Mouse (Mus musculus) ovary, adult 18-20 months (tissue): ENCODE results near the gene Cemip.
A peak's percentile ranks its signal among the peaks of the same experiment; 100 is the strongest.

Experiments
- DNase-seq: peaks from one replicate; pipeline ENCODE4 v3.0.0; 2022; ENCODE audit warnings: low spot score, mixed read lengths

Gene Cemip

GRCm38 (mm10) chr7:84090793-84091192 lies 4.5 kb upstream of the Cemip start:
- DNase-seq = no peak

- DNase-seq = no peak
Measured at GRCm38 (mm10) chr7:84089777-84090176, 3.5 kb upstream of the Cemip start.

- no peak for DNase-seq
Measured at GRCm38 (mm10) chr7:84088971-84089370, 2.7 kb upstream of the Cemip start.

DNA sequence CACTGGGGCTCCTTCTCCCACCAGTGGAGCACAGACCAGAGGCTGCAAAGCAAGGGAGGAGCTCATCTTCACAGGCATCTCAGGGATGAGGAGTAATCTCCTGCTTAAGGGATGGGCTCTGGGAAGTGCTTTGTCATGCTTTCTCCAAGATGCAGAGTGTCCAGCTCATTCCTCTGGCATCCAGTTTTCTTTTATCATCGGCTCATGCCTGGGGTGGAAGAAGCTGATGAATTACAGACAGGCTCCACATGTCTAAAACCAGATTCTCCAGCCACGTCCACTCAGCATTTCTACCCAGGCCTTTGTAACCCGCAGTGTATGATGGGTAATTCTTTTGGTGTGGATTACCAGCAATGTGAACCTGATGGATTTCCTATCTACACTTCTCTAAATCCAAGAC lies 1.9 kb upstream of the Cemip start:
- DNase-seq = no peak

DNA sequence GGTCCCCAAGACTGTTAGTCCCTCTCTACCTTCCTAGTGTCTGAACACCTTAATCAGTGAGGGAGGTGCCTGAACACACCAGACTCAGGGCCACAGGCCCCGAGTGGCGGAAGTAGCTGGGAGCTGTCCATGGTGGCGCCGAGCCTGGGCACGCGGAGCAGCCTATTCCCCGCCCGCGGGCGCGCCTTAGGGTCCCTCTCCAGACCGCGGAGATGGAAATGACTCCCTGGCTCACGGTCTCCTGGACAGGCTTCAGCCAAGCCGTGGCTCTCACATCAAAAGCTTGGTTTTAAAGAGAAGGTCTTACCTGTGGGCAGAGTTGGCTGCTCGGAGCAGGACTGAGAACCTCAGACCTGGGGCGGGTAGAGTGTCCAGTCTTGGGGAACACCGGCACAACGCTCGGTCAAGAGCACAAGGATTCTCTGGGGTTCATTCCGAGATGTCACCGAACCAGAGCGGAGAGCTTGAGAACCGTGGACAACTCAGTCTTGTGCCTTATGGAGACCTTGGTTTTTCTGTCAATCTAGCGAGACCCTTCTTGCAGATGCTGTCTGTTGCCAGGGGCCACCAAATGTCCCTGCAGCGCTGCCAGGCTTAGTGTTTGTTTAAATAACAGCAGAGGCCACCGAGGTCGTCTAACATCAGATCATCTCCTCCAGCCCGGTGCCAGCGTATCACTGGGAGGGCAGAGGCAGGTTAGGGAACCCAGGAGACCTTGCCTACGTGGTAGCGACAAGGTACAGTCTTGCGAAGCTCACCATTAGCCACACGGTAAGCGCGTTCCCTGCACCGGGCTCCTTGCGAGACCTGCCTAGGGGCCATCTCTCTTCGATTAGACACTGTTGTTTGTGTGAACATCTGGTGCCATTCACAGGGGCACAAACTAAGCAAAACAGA lies 1.0 kb downstream of the Cemip start:
- peak; percentile 32 for DNase-seq

DNA sequence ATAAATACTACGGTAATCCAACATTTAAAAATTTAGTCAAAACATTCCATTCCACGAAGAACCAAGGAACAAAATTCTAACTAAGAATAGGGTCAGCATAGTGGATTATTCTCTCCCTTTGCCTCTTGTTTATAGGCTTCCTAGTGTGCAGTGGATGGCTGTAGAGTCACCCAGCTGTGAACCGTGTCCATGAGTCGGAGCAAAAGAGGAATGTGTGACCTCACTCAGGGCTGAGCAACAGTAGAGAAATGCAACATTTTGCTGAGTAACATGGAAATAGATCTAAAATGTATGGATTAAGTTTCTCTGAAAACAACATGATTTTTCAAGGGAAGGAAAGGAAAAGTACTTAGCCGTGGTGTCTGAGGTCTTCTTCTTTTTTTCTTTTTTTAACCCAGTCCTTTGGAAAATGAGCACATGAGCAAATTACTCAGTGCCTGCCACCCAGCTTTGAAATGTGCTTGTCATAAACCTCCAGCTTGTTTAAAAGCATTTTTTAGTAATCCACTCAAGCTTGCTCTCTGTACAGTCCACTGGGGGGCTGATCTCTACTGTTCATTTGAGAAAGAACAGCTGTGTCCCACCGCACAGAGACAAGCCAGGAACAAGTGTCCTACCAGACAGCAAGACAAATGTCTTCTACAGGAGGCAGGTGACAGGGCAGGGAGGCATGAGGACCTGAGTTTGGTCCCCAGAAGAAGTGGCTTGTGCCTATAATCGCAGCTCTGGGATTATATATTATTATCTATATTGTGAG lies 8.9 kb downstream of the Cemip start:
- no peak for DNase-seq

DNA sequence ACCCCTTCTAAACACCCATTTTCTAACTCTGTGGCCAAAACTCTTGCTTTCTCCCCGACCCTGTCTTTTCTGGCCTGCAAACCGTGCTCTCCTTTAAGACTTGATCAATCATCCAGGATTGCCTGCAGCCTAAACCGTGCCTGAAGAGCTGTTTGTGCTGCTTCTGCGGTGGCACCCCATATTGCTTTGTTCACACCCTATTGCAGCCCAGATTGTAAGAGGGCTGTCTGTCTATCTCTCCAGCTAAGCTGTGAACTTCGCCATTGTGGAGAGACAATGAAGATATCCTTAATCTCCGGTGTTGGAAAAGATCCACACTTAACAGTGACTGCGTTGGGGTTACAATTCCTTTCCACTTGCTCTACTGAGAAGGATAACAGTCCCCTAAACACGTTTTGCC lies 12.0 kb downstream of the Cemip start:
- no peak for DNase-seq

GRCm38 (mm10) chr7:84073856-84074255 lies 12.4 kb downstream of the Cemip start:
- DNase-seq = no peak

DNA sequence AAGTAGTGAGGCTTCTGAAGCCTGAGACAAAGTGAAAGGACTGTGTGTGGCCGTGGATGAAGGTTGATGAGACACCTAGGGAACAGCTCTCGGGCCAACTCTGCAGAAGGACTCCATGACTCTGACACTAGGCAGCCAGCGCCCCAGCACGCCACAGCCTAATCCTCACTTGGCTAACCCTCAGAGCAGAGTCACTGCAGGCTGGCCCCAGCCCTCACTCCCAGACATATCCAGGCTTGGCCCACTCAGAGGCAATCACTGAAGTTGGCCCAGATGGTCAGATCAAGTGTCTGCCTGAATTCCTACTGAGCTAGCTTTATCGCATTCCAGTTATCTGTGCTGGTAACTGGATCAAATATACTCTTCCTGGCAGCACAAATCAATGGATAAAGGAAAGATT lies 17.4 kb downstream of the Cemip start:
- no peak for DNase-seq

- no peak for DNase-seq
Measured at GRCm38 (mm10) chr7:84059799-84060198, 26.5 kb downstream of the Cemip start.

DNA sequence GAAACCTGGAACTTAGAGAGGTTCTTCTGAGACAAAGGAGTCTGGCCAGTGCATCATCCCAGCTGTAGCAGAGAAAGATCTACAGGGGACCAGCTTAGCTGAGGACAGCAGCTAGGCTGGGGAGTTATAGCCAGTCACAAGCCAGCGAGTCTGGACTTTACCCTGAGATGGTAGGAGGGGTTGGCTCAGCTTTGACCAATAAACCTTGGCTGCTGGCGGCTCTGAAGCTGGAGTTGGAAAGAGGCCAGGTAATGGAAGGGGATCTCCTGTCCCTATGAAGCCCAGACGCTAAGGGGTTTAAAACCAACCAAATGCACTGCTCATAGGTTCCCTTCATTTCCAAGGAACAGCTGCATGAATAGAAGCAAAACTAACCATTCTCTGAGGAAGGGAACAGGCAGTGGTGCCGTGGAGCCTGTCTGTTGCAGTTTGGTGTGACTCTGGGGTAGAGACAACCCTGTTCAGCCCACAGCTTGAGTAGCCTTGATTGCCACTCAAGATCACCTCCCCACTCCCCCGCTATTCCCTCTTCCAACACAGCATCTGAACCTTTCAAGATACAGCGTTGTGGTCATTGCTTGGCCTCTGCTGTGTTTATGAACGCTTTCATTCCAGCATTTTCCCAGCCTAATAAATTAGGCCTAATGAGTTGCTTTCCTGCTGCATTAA lies 30.2 kb downstream of the Cemip start:
- peak; percentile 6 for DNase-seq

DNA sequence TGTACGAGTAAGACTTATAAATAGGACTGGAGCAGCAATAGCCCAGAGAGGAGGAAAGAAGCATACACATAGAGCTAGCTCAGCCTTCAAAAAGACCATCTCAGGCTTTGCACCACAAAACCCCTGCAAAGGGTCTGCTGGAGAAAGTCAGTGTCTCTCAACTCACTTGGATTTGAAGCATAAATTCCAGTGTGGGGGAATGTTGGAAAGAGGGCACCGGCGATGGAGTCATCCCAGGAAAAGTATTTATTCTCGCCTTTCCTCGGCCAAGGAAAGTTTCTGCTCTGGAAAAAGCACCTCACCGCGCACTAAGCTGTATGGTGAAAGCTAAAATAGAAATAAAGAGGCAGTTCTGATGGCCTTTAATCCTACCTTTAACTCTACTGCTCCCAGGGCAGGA lies 32.4 kb downstream of the Cemip start:
- DNase-seq = no peak

DNA sequence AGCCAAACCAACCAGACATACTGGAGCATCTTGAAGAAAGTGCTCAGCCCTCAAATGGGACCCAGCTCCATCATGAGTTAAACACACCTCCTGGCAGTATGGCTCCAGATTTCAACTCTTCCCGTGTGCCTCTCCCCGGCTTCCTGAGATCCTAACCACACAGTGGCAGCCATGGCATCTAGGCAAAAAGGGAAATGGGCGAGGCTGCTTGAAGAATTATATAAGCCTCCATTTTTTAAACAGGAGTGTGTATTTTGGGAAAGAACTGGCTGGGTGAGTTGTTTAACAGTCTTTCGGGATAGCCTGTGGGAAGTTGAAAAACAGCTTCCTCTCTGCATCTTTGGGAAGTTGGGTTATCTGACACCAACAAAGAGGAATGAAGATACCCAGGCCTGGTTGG lies 34.9 kb downstream of the Cemip start:
- no peak for DNase-seq

GRCm38 (mm10) chr7:84045546-84045945 lies 40.8 kb downstream of the Cemip start:
- no peak for DNase-seq

DNA sequence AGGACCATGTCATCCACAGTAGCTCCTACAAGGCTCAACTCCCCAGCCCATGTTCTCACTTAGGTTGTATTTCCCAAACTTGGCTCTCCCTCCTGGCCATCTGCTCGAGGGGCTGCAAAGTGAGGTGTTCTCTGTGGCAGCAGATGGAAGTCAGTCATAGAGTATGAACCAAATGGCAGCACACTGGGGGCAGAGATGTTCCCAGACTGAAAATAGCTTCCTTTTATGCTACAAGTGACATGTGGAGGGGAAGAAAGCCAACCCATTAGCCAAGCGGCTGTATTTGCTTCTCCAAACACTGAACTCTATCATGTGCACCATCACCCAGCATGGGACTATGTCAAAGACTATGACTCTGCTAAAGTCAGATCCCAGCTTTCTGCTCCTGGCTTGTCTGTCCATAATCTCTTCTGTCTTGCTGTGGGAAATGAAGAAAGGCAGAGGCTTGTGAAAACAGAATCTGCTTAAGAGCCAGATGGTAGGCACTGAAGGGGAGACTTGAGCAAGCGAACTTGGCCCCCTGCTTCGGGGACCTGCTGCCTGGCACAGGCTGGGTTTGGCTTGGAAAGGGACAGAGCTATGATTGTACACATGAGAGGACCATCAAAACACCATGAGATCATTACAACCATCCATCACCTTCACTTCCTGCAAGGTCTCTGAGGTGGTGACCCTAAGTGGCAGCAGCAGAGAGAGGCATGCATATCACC lies 41.6 kb downstream of the Cemip start:
- DNase-seq = no peak

- DNase-seq = no peak
Measured at GRCm38 (mm10) chr7:84042726-84043125, 43.6 kb downstream of the Cemip start.

GRCm38 (mm10) chr7:84039856-84040522 lies 46.3 kb downstream of the Cemip start:
- no peak for DNase-seq

DNA sequence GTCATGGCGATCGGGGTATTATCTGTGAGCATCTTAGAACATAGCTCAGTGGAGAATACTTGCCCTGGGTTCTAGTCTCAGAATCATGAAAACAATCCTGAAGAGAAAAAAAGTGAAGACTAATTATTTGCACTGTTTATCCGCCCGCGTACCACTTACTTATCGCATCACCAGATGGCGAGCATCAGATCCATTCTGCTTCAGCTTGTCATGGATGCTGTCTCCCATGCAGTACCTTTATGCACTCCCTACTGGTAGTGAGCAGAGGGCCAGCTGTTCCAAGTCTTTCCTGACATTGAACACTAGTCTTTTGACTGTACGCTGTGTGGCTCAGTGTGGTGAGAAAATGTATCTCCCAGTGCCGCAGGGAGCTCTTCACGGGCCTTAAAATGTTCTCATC lies 47.7 kb downstream of the Cemip start:
- no peak for DNase-seq

DNA sequence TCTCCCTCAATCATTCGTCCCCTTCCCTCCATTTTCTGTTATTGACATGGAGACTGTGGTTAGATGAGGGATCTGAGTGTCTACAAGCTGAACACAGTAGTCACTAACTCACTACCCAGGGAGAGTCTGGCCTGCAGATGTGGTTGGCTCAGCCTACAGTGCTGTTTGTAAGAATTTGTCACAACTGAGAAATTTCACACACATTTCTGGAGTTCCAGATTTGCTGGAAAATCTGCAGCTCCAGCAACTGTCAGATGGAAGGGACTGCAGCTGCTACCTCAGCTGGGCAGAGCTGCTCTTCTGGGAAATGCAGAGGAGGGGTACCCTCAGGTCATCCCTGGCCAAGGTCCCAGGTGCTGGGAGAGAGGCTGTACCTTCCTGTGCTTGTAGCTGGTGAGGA lies 53.5 kb downstream of the Cemip start:
- DNase-seq = no peak

DNA sequence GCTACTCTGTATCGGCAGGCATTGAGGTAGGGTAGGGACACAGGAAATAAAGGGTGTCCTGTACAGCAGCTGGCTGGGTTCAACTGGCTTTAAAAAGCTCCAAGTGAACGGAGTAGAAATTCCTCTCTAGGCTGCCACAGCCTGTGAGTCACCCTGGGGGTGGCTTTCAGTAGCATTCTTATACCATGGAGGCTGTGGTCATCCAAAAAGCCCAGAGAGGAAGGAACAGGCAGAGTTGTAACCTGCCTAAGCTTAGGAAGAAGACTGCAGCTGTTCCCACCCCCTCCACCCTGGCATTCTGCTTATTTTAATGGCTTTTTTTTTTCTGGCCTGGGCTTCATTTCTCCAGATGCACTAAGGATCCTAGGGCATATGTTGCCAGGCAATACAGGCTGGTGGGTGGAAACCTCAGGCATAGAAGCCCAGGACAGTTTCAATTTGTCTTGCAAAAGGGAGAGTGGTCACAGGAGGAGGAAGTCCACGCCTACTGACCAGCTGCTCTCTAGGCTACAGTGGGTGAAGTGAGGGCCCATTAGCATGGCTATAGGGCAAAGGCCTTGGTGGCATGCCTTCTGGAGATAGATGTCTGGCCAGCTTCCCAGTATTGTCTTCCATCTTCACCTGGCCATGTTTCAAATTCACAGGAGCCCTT lies 57.1 kb downstream of the Cemip start:
- DNase-seq = no peak

DNA sequence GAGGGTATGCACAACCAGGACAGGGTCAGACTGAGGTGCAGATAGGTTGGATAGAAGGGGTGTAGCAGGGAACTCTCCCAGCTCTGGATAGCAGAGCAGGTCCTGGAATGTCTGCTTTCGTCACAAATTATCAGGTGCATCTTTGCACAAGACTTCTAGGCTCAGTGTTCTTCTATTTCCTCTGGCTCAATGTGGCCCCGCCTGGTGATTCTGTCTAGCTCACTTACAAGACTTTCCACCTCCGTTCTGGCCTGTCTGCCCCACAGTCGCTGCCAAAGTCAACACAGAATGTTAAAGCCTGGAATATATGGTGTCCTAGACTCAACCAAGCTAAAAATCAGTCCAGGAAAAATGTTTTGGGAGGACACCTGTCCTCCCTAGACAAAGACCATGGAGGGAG lies 57.9 kb downstream of the Cemip start:
- no peak for DNase-seq
